Mouse (Mus musculus): ENCODE results near the gene Olfr319.

GRCm38 (mm10) chr11:58719701-58720100 lies 20.7 kb downstream of the Olfr319 start:
- no peak for TF ChIP-seq CTCF (IDR thresholded peaks at IDR 0.05; ENCODE audit: low read depth)
- no peak for TF ChIP-seq EP300 (IDR thresholded peaks at IDR 0.05; ENCODE audit: low read depth)
